Mouse (Mus musculus) mammary gland, adult 2 months (tissue): Measurements from ENCODE around the gene Arhgap35. TPM values are rescaled to one million over a fixed set of nuclear protein-coding genes. Genes with fewer than 3 reads are reported as not detected.

Experiments
- polyA plus RNA-seq: library from polyadenylated mRNA; depleted of rRNA; stranded (reverse); fragments of >200 nt; gene quantifications from 2 replicates; pipeline ENCODE4 v1.2.3, GENCODE M21; 2012; ENCODE audit warnings: low replicate concordance; rRNA removed

The Arhgap35 gene
- polyA plus RNA-seq, result 20.1 and 23.3 TPM in 2 replicates

GRCm38 (mm10) chr7:16614888-16615715 is at the start of gene Arhgap35:
TSS of gene Arhgap35 (minus strand) at chr7:16614993.

GRCm38 (mm10) chr7:16477628-16478027 is 137.2 kb downstream of the Arhgap35 start, which contains the start of gene Npas1:
TSS of gene Npas1 (minus strand) at chr7:16477728.

GRCm38 (mm10) chr7:16452587-16453073 is 162.2 kb downstream of the Arhgap35 start, which contains the start of gene Tmem160:
TSS of gene Tmem160 (plus strand) at chr7:16452779.

Other genes starting within 250 kb of the Arhgap35 start
- 17.2 and 33.4 TPM in 2 replicates for gene Sae1, start 227.2 kb downstream of the Arhgap35 start, polyA plus RNA-seq
- gene Zc3h4, start 214.1 kb downstream of the Arhgap35 start, polyA plus RNA-seq, result 33.2 and 54.9 TPM in 2 replicates
- gene Tmem160, start 162.2 kb downstream of the Arhgap35 start, polyA plus RNA-seq, result 107 and 246 TPM in 2 replicates
- gene Npas1, start 137.3 kb downstream of the Arhgap35 start, polyA plus RNA-seq, result not detected in 2 replicates
- 0.12 TPM in 1 of 2 replicates, not detected in the other for gene Ceacam15, start 60.7 kb upstream of the Arhgap35 start, polyA plus RNA-seq
- not detected in 2 replicates for gene Ceacam9, start 106.9 kb upstream of the Arhgap35 start, polyA plus RNA-seq
- gene Ap2s1, start 123.4 kb upstream of the Arhgap35 start, polyA plus RNA-seq, result 260 and 370 TPM in 2 replicates
- 809 and 1,134 TPM in 2 replicates for gene Slc1a5, start 166.3 kb upstream of the Arhgap35 start, polyA plus RNA-seq
- 141 and 162 TPM in 2 replicates for gene Strn4, start 200.9 kb upstream of the Arhgap35 start, polyA plus RNA-seq
- gene Fkrp, start 201.7 kb upstream of the Arhgap35 start, polyA plus RNA-seq, result 33.1 and 43.1 TPM in 2 replicates
- 82.5 and 189 TPM in 2 replicates for gene Prkd2, start 227.9 kb upstream of the Arhgap35 start, polyA plus RNA-seq